In the genomic region with DNA sequence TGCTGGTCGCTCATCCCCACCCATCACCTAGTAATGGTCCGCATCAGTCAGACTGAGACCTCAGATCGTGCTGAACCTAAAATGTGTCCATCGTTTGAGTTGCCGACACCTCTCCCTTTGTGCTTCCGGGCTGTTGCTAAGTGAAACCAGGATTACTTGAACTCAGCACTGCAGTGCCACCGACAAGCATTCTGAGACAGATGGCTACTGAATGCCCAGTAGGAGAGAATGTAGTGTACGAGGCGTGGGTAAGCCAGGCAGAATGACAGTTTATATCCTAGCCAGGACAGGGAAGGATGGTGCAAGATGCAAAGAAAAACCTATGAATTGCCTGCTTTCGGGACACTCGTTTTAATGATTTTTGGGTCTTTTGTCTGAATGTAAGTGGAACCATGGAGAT, we compare ENCODE assay signal across 11 mouse cellular contexts. TPM values are rescaled to one million over a fixed set of nuclear protein-coding genes. Genes with fewer than 3 reads are reported as not detected.
DNase-seq lines count a peak whose midpoint lies in the region; ATAC-seq lines count a peak whose summit lies in the region.
"Had no signal": no experiment of that assay in that cellular context is flagged by ENCODE, and none has a peak within 500 bp of the region (broad histone marks: within the 10 kb centered on the region; RNA-seq: fewer than 3 reads in every experiment).

No protein-coding gene starts in this region.

- H3K4me3 ChIP-seq in kidney, embryonic 15.5 days (replicated peaks), result no peak overlapping the region
- no peak overlapping the region for H3K4me3 ChIP-seq in kidney, embryonic 16.5 days (ENCODE audit: low read length)
- no peak overlapping the region for H3K4me3 ChIP-seq in embryonic facial prominence, embryonic 14.5 days (ENCODE audit: low read depth, low read length)
- no peak overlapping the region for H3K4me3 ChIP-seq in forebrain, embryonic 15.5 days
- no peak overlapping the region for H3K4me3 ChIP-seq in midbrain, embryonic 15.5 days
- H3K4me3 ChIP-seq: liver, embryonic 12.5 days had no signal

- intact Hi-C loops in heart, postnatal 10 days (cut with DNase I), result no loop called here

- no peak for DNase-seq in embryonic facial prominence, embryonic 14.5 days (ENCODE audit: low spot score)
- DNase-seq in right cerebral cortex, postnatal 4 days, result no peak
- DNase-seq in left cerebral cortex, adult 11 months (ENCODE audit: low spot score), result no peak
- no peak for DNase-seq in heart, postnatal 10 days
- DNase-seq: cerebellum, adult 18-20 months; kidney, adult 18-20 months had no signal

- H3K4me1 ChIP-seq in kidney, embryonic 15.5 days, result peaks cover 49% of the 10 kb centered on the region
- H3K4me1 ChIP-seq in kidney, embryonic 16.5 days (ENCODE audit: insufficient read depth, low read length), result peaks cover 27% of the 10 kb centered on the region
- no peaks in the 10 kb centered on the region for H3K4me1 ChIP-seq in embryonic facial prominence, embryonic 14.5 days (ENCODE audit: control insufficient read depth, insufficient read depth, low read length)
- H3K4me1 ChIP-seq in forebrain, embryonic 15.5 days, result peaks cover 75% of the 10 kb centered on the region
- peaks cover 34% of the 10 kb centered on the region for H3K4me1 ChIP-seq in midbrain, embryonic 15.5 days

- 0 out of 2 replicates have a peak overlapping the region, but pooled peaks have one; percentile 0 for H3K27ac ChIP-seq in kidney, embryonic 15.5 days
- H3K27ac ChIP-seq in kidney, embryonic 16.5 days (ENCODE audit: low read length), result no peak overlapping the region
- no peak overlapping the region; the same call in 1 of the 2 replicates for H3K27ac ChIP-seq in embryonic facial prominence, embryonic 14.5 days (replicated peaks; ENCODE audit: low read depth, low read length)
- peak overlapping the region; percentile 50; the same call in 1 of the 2 replicates for H3K27ac ChIP-seq in forebrain, embryonic 15.5 days (replicated peaks)
- peak overlapping the region; percentile 37; the same call in 1 of the 2 replicates for H3K27ac ChIP-seq in midbrain, embryonic 15.5 days
- H3K27ac ChIP-seq: liver, embryonic 12.5 days had no signal

- no peaks in the 10 kb centered on the region for H3K27me3 ChIP-seq in kidney, embryonic 15.5 days
- no peaks in the 10 kb centered on the region for H3K27me3 ChIP-seq in kidney, embryonic 16.5 days (ENCODE audit: insufficient read depth, low read length)
- no peaks in the 10 kb centered on the region for H3K27me3 ChIP-seq in embryonic facial prominence, embryonic 14.5 days (replicated peaks; ENCODE audit: control insufficient read depth, insufficient read depth, low read length)
- H3K27me3 ChIP-seq in forebrain, embryonic 15.5 days, result no peaks in the 10 kb centered on the region
- H3K27me3 ChIP-seq in midbrain, embryonic 15.5 days (replicated peaks), result no peaks in the 10 kb centered on the region
- H3K27me3 ChIP-seq: liver, embryonic 12.5 days had no signal

- no peak overlapping the region for H3K9ac ChIP-seq in kidney, embryonic 15.5 days
- no peak overlapping the region for H3K9ac ChIP-seq in kidney, embryonic 16.5 days (replicated peaks; ENCODE audit: low read length)
- no peak overlapping the region for H3K9ac ChIP-seq in embryonic facial prominence, embryonic 14.5 days (ENCODE audit: low read depth, low read length)
- H3K9ac ChIP-seq in forebrain, embryonic 15.5 days (replicated peaks), result no peak overlapping the region
- no peak overlapping the region for H3K9ac ChIP-seq in midbrain, embryonic 15.5 days
- H3K9ac ChIP-seq: liver, embryonic 12.5 days had no signal

- 82% methylated on average over 11 of the region's 11 CpGs for WGBS in kidney, embryonic 15.5 days
- 82% methylated on average over 11 of the region's 11 CpGs for WGBS in kidney, embryonic 16.5 days
- WGBS in embryonic facial prominence, embryonic 14.5 days, result 84% methylated on average over 11 of the region's 11 CpGs
- 45% methylated on average over 11 of the region's 11 CpGs for WGBS in forebrain, embryonic 15.5 days
- 60% methylated on average over 11 of the region's 11 CpGs for WGBS in midbrain, embryonic 15.5 days

- H3K36me3 ChIP-seq in kidney, embryonic 15.5 days, result peaks cover 11% of the 10 kb centered on the region
- H3K36me3 ChIP-seq in kidney, embryonic 16.5 days (ENCODE audit: insufficient read depth, low read length), result peaks cover 6% of the 10 kb centered on the region; the same call in 1 of the 2 replicates
- 0 out of 2 replicates have a peak, but pooled peaks cover 6% of the 10 kb centered on the region for H3K36me3 ChIP-seq in embryonic facial prominence, embryonic 14.5 days (ENCODE audit: control insufficient read depth, insufficient read depth, low read length)
- H3K36me3 ChIP-seq in forebrain, embryonic 15.5 days, result no peaks in the 10 kb centered on the region
- no peaks in the 10 kb centered on the region for H3K36me3 ChIP-seq in midbrain, embryonic 15.5 days (replicated peaks)

- no peak for ATAC-seq in kidney, embryonic 15.5 days (replicated peaks; ENCODE audit: low FRiP score)
- no peak for ATAC-seq in kidney, embryonic 16.5 days (ENCODE audit: low FRiP score, low TSS enrichment)
- no peak for ATAC-seq in embryonic facial prominence, embryonic 14.5 days (ENCODE audit: low read depth)
- no peak for ATAC-seq in forebrain, embryonic 15.5 days (replicated peaks)
- no peak for ATAC-seq in midbrain, embryonic 15.5 days (replicated peaks)

- no peaks in the 10 kb centered on the region for H3K9me3 ChIP-seq in kidney, embryonic 15.5 days (replicated peaks)
- H3K9me3 ChIP-seq in kidney, embryonic 16.5 days (ENCODE audit: low read length), result no peaks in the 10 kb centered on the region
- no peaks in the 10 kb centered on the region for H3K9me3 ChIP-seq in embryonic facial prominence, embryonic 14.5 days (ENCODE audit: control insufficient read depth, low read length)
- H3K9me3 ChIP-seq in forebrain, embryonic 15.5 days, result no peaks in the 10 kb centered on the region
- H3K9me3 ChIP-seq in midbrain, embryonic 15.5 days, result no peaks in the 10 kb centered on the region
- H3K9me3 ChIP-seq: liver, embryonic 12.5 days had no signal

- no peak overlapping the region for H3K4me2 ChIP-seq in kidney, embryonic 15.5 days
- no peak overlapping the region for H3K4me2 ChIP-seq in kidney, embryonic 16.5 days (replicated peaks; ENCODE audit: low read depth, low read length)
- peak overlapping the region; percentile 20 for H3K4me2 ChIP-seq in embryonic facial prominence, embryonic 14.5 days (ENCODE audit: low read depth, low read length)
- H3K4me2 ChIP-seq in forebrain, embryonic 15.5 days (replicated peaks), result peak overlapping the region; percentile 17; the same call in 1 of the 2 replicates
- no peak overlapping the region for H3K4me2 ChIP-seq in midbrain, embryonic 15.5 days
- H3K4me2 ChIP-seq: liver, embryonic 12.5 days had no signal

RNA-seq across cellular contexts. Expression of a gene that starts 52.9 kb away (rescaled TPM):
- 55.1 and 64.4 TPM in 2 replicates for polyA plus RNA-seq in kidney, embryonic 15.5 days (2015; fragmentation: Nextera tagmentation; extraction: Ambion mirVana)
- polyA plus RNA-seq in kidney, embryonic 16.5 days (2015; fragmentation: Nextera tagmentation; extraction: Ambion mirVana), result 67.5 and 68.1 TPM in 2 replicates
- 14.7 and 16.9 TPM in 2 replicates for polyA plus RNA-seq in embryonic facial prominence, embryonic 14.5 days (2014; fragmentation: Nextera tagmentation; extraction: Ambion mirVana)
- 50.1 and 52.6 TPM in 2 replicates for polyA plus RNA-seq in forebrain, embryonic 15.5 days (2015; fragmentation: Nextera tagmentation; extraction: Ambion mirVana)
- polyA plus RNA-seq in midbrain, embryonic 15.5 days (2015; fragmentation: Nextera tagmentation; extraction: Ambion mirVana), result 20.7 and 21.7 TPM in 2 replicates
- total RNA-seq in heart, postnatal 10 days (2021), result 10 to 100 TPM; 38.9 to 47.4 TPM

Comparison
In these comparisons a context has a peak if more than half of its experiments do, and no peak if none do; other contexts are left out.
1. H3K27ac ChIP-seq: peak in kidney, embryonic 15.5 days (single experiment), forebrain, embryonic 15.5 days (single experiment) and midbrain, embryonic 15.5 days (single experiment); none in kidney, embryonic 16.5 days (single experiment) and embryonic facial prominence, embryonic 14.5 days (single experiment).
2. H3K4me2 ChIP-seq: peak in embryonic facial prominence, embryonic 14.5 days (single experiment) and forebrain, embryonic 15.5 days (single experiment); none in kidney, embryonic 15.5 days (single experiment), kidney, embryonic 16.5 days (single experiment) and midbrain, embryonic 15.5 days (single experiment).